Mouse (Mus musculus) stomach, postnatal 0 days (tissue): ENCODE measurements around the gene Ccer2. TPM values are rescaled to one million over a fixed set of nuclear protein-coding genes. Genes with fewer than 3 reads are reported as not detected.
A peak's percentile ranks its signal among the peaks of the same experiment; 100 is the strongest.

Source experiments
- ATAC-seq: fragments of 200-750 bp; cut with Nextera tagmentation; 2 replicates; pipeline ENCODE4 v1.8.0; 2017; ENCODE audit not compliant: low FRiP score, low TSS enrichment
- DNase-seq: peaks from one replicate; pipeline ENCODE4 v3.0.0-alpha.2; 2016; ENCODE audit warnings: low spot score
- H3K27ac ChIP-seq: fragments of 300-500 bp; sonication (generic); replicated peaks from 2 replicates; pipeline ENCODE4 v1.5.1; 2014; ENCODE audit warnings: mild to moderate bottlenecking, control low read depth
- H3K27me3 ChIP-seq: fragments of 300-500 bp; sonication (generic); 2 replicates; pipeline ENCODE4 v1.6.1; 2014; ENCODE audit warnings: low read length; ENCODE audit not compliant: control insufficient read depth, insufficient read depth
- H3K36me3 ChIP-seq: fragments of 300-500 bp; sonication (generic); 2 replicates; pipeline ENCODE4 v1.6.1; 2014; ENCODE audit warnings: low read length, mixed read lengths; ENCODE audit not compliant: control insufficient read depth, insufficient read depth
- H3K4me1 ChIP-seq: fragments of 300-500 bp; sonication (generic); replicated peaks from 2 replicates; pipeline ENCODE4 v1.6.1; 2014; ENCODE audit warnings: antibody characterized with exemption; ENCODE audit not compliant: control insufficient read depth, insufficient read depth
- H3K4me2 ChIP-seq: fragments of 300-500 bp; sonication (generic); replicated peaks from 2 replicates; pipeline ENCODE4 v1.6.1; 2014; ENCODE audit warnings: low read depth, mild to moderate bottlenecking, control low read depth, moderate library complexity
- H3K4me3 ChIP-seq: fragments of 300-500 bp; sonication (generic); 2 replicates; pipeline ENCODE4 v1.5.1; 2014; ENCODE audit warnings: low read depth, low read length, control low read depth
- H3K9ac ChIP-seq: fragments of 300-500 bp; sonication (generic); 2 replicates; pipeline ENCODE4 v1.6.1; 2014; ENCODE audit warnings: mild to moderate bottlenecking, low read length, control low read depth, mixed read lengths
- H3K9me3 ChIP-seq: fragments of 300-500 bp; sonication (generic); 2 replicates; pipeline ENCODE4 v1.6.1; 2016; ENCODE audit warnings: low read length; ENCODE audit not compliant: control insufficient read depth
- CTCF ChIP-seq: IDR thresholded peaks from 2 replicates; pipeline ENCODE4 v1.5.1; 2016; ENCODE audit warnings: antibody characterized with exemption, low read depth, mild to moderate bottlenecking, moderate library complexity
- EP300 ChIP-seq: optimal IDR thresholded peaks from 2 replicates; pipeline ENCODE3; 2016; ENCODE audit warnings: antibody characterized with exemption
- WGBS: fragments of 180-500 bp; shearing (Covaris S2); extraction: QIAGEN DNeasy Blood & Tissue Kit; methylation state at CpG from one replicate; pipeline ENCODE4 v1.1.7; 2014; 5-methylcytosine and 5-hydroxymethylcytosine counted together
- polyA plus RNA-seq: library from polyadenylated mRNA; unstranded; fragments of >200 nt; fragmentation: Nextera tagmentation; extraction: Ambion mirVana; gene quantifications from 2 replicates; pipeline ENCODE4 v1.2.1, GENCODE M21; 2015

Gene Ccer2
- polyA plus RNA-seq, 1 experiment from 2014 or later: not detected

GRCm38 (mm10) chr7:28717726-28718125 lies 38.2 kb upstream of the Ccer2 start:
- WGBS: 65% methylated on average over 10 of the region's 10 CpGs
- Histone ChIP-seq H3K9me3 (no peaks in the 10 kb centered on the region), H3K4me2 (no peak overlapping the region; the same call in 1 of the 2 replicates)

GRCm38 (mm10) chr7:28719159-28719558 lies 36.8 kb upstream of the Ccer2 start:
- 37% methylated on average over 4 of the region's 4 CpGs for WGBS
- no peaks in the 10 kb centered on the region for H3K9me3 ChIP-seq
- ATAC-seq (no peak), DNase-seq (no peak)
- no peak overlapping the region for H3K9ac ChIP-seq
- H3K27ac ChIP-seq: no peak overlapping the region
- no peaks in the 10 kb centered on the region for H3K27me3 ChIP-seq
- no peak overlapping the region for H3K4me3 ChIP-seq
- no peak overlapping the region for H3K4me2 ChIP-seq
- TF ChIP-seq CTCF: no peak
- TF ChIP-seq EP300: no peak
- no peaks in the 10 kb centered on the region for H3K4me1 ChIP-seq
- H3K36me3 ChIP-seq: no peaks in the 10 kb centered on the region

More at GRCm38 (mm10) chr7:28717726-28718125, 38.2 kb upstream of the Ccer2 start:
- Histone ChIP-seq H3K4me3 (no peak overlapping the region), H3K27ac (no peak overlapping the region), H3K27me3 (no peaks in the 10 kb centered on the region), H3K9ac (no peak overlapping the region), H3K36me3 (no peaks in the 10 kb centered on the region), H3K4me1 (no peaks in the 10 kb centered on the region)
- no peak for ATAC-seq
- no peak for TF ChIP-seq EP300
- no peak for DNase-seq

GRCm38 (mm10) chr7:28719650-28720049 lies 36.3 kb upstream of the Ccer2 start:
- 86% methylated on average over 2 of the region's 2 CpGs for WGBS
- Histone ChIP-seq H3K36me3 (no peaks in the 10 kb centered on the region), H3K27me3 (no peaks in the 10 kb centered on the region), H3K27ac (no peak overlapping the region), H3K4me1 (no peaks in the 10 kb centered on the region), H3K4me3 (no peak overlapping the region), H3K9ac (no peak overlapping the region), H3K9me3 (no peaks in the 10 kb centered on the region), H3K4me2 (no peak overlapping the region)
- TF ChIP-seq CTCF: no peak
- TF ChIP-seq EP300: no peak
- ATAC-seq (no peak), DNase-seq (no peak)

GRCm38 (mm10) chr7:28720753-28721537 lies 35.0 kb upstream of the Ccer2 start:
- no peak for ATAC-seq

GRCm38 (mm10) chr7:28722079-28722478 lies 33.9 kb upstream of the Ccer2 start:
- no peak for TF ChIP-seq EP300
- peak; percentile 51 for TF ChIP-seq CTCF
- DNase-seq (no peak), ATAC-seq (no peak)
- Histone ChIP-seq H3K27ac (no peak overlapping the region), H3K36me3 (no peaks in the 10 kb centered on the region), H3K9me3 (no peaks in the 10 kb centered on the region), H3K27me3 (no peaks in the 10 kb centered on the region), H3K9ac (no peak overlapping the region), H3K4me1 (no peaks in the 10 kb centered on the region), H3K4me2 (no peak overlapping the region), H3K4me3 (no peak overlapping the region)
- WGBS: 92% methylated on average over 7 of the region's 7 CpGs

More at GRCm38 (mm10) chr7:28720753-28721537, 35.0 kb upstream of the Ccer2 start:
- DNase-seq: no peak
- 62% methylated on average over 3 of the region's 3 CpGs for WGBS
- H3K4me3 ChIP-seq: no peak overlapping the region
- no peak overlapping the region for H3K4me2 ChIP-seq
- TF ChIP-seq EP300 (no peak), CTCF (no peak)
- no peaks in the 10 kb centered on the region for H3K4me1 ChIP-seq
- H3K27ac ChIP-seq: no peak overlapping the region
- no peak overlapping the region for H3K9ac ChIP-seq
- no peaks in the 10 kb centered on the region for H3K9me3 ChIP-seq
- no peaks in the 10 kb centered on the region for H3K36me3 ChIP-seq
- H3K27me3 ChIP-seq: no peaks in the 10 kb centered on the region

- H3K4me2 ChIP-seq: no peak overlapping the region
- no peaks in the 10 kb centered on the region for H3K36me3 ChIP-seq
- 89% methylated on average over 2 of the region's 2 CpGs for WGBS
- TF ChIP-seq EP300 (no peak), CTCF (no peak)
- H3K4me3 ChIP-seq: no peak overlapping the region
- no peak overlapping the region for H3K27ac ChIP-seq
- no peak for DNase-seq
- no peaks in the 10 kb centered on the region for H3K4me1 ChIP-seq
- no peaks in the 10 kb centered on the region for H3K27me3 ChIP-seq
- H3K9me3 ChIP-seq: no peaks in the 10 kb centered on the region
- ATAC-seq: no peak
- H3K9ac ChIP-seq: no peak overlapping the region
Observed at GRCm38 (mm10) chr7:28724613-28725012, 31.4 kb upstream of the Ccer2 start.
